Mouse (Mus musculus) limb, embryonic 13.5 days (tissue): ENCODE data around the gene Man2a2. TPM values are rescaled to one million over a fixed set of nuclear protein-coding genes. Genes with fewer than 3 reads are reported as not detected.
A peak's percentile ranks its signal among the peaks of the same experiment; 100 is the strongest.

Source experiments
- ATAC-seq: fragments of 200-750 bp; cut with Nextera tagmentation; 2 replicates; pipeline ENCODE4 v1.8.0; 2017; ENCODE audit warnings: low read depth, moderate number of reproducible peaks, moderate TSS enrichment; ENCODE audit not compliant: low FRiP score
- H3K27ac ChIP-seq: fragments of 300-500 bp; sonication (generic); 2 replicates; pipeline ENCODE4 v1.5.1; 2015; ENCODE audit warnings: inconsistent platforms, mild to moderate bottlenecking, moderate library complexity
- H3K27me3 ChIP-seq: fragments of 300-500 bp; sonication (generic); 2 replicates; pipeline ENCODE4 v1.6.1; 2015; ENCODE audit warnings: mild to moderate bottlenecking, inconsistent platforms
- H3K36me3 ChIP-seq: fragments of 300-500 bp; sonication (generic); 2 replicates; pipeline ENCODE4 v1.6.1; 2015; ENCODE audit warnings: inconsistent platforms, mild to moderate bottlenecking, moderate library complexity
- H3K4me1 ChIP-seq: fragments of 300-500 bp; sonication (generic); 2 replicates; pipeline ENCODE4 v1.6.1; 2015; ENCODE audit warnings: inconsistent platforms
- H3K4me2 ChIP-seq: fragments of 300-500 bp; sonication (generic); replicated peaks from 2 replicates; pipeline ENCODE4 v1.6.1; 2015; ENCODE audit warnings: inconsistent platforms, mild to moderate bottlenecking, moderate library complexity
- H3K4me3 ChIP-seq: fragments of 300-500 bp; sonication (generic); 2 replicates; pipeline ENCODE4 v1.5.1; 2015; ENCODE audit warnings: moderate library complexity, mild to moderate bottlenecking, inconsistent platforms
- H3K9ac ChIP-seq: fragments of 300-500 bp; sonication (generic); 2 replicates; pipeline ENCODE4 v1.6.1; 2015; ENCODE audit warnings: mild to moderate bottlenecking, inconsistent platforms
- H3K9me3 ChIP-seq: fragments of 300-500 bp; sonication (generic); 2 replicates; pipeline ENCODE4 v1.6.1; 2016; ENCODE audit warnings: inconsistent platforms
- WGBS: fragments of 180-500 bp; shearing (Covaris S2); methylation state at CpG from one replicate; pipeline ENCODE4 v1.1.7; 2015; 5-methylcytosine and 5-hydroxymethylcytosine counted together
- polyA plus RNA-seq: library from polyadenylated mRNA; unstranded; fragments of >200 nt; fragmentation: Nextera tagmentation; extraction: Ambion mirVana; gene quantifications from 2 replicates; pipeline ENCODE4 v1.2.1, GENCODE M21; 2015

The Man2a2 gene
- polyA plus RNA-seq = 22.0 and 24.4 TPM in 2 replicates

- ATAC-seq = peak; percentile 68
- no peaks in the 10 kb centered on the region for H3K9me3 ChIP-seq
- H3K9ac ChIP-seq = peak within 1 kb of the TSS; percentile 90
- H3K4me2 ChIP-seq = peak within 1 kb of the TSS; percentile 72
- H3K27me3 ChIP-seq = no peaks in the 10 kb centered on the region
- peak within 1 kb of the TSS; percentile 85 for H3K27ac ChIP-seq
- under 1% methylated on average over 72 of the region's 86 CpGs for WGBS
- peak within 1 kb of the TSS; percentile 87 for H3K4me3 ChIP-seq
- peaks cover 16% of the 10 kb centered on the region for H3K4me1 ChIP-seq
- H3K36me3 ChIP-seq = peaks cover 25% of the 10 kb centered on the region
These were observed at the start of gene Man2a2 for GRCm38 (mm10) chr7:80371041-80371751. Gene Man2a2, minus strand, starts transcription at chr7:80371375.

GRCm38 (mm10) chr7:80420586-80420985, 49.4 kb upstream of the Man2a2 start:
- Histone ChIP-seq H3K4me2 (no peak overlapping the region), H3K4me1 (0 out of 2 replicates have a peak, but pooled peaks cover 10% of the 10 kb centered on the region), H3K9ac (no peak overlapping the region), H3K4me3 (no peak overlapping the region), H3K36me3 (no peaks in the 10 kb centered on the region), H3K9me3 (no peaks in the 10 kb centered on the region), H3K27ac (no peak overlapping the region), H3K27me3 (no peaks in the 10 kb centered on the region)
- WGBS = 81% methylated on average over 4 of the region's 4 CpGs
- ATAC-seq = no peak

- H3K36me3 ChIP-seq = no peaks in the 10 kb centered on the region
- H3K4me1 ChIP-seq = 0 out of 2 replicates have a peak, but pooled peaks cover 10% of the 10 kb centered on the region
- H3K27me3 ChIP-seq = no peaks in the 10 kb centered on the region
- no peak overlapping the region for H3K9ac ChIP-seq
- no peak overlapping the region for H3K27ac ChIP-seq
- ATAC-seq = no peak
- WGBS = 65% methylated on average over 3 of the region's 3 CpGs
- H3K9me3 ChIP-seq = no peaks in the 10 kb centered on the region
- H3K4me2 ChIP-seq = no peak overlapping the region
- no peak overlapping the region for H3K4me3 ChIP-seq
These were observed 48.1 kb upstream of the Man2a2 start for GRCm38 (mm10) chr7:80419278-80419677.

GRCm38 (mm10) chr7:80418036-80418435, 46.9 kb upstream of the Man2a2 start:
- Histone ChIP-seq H3K4me2 (no peak overlapping the region), H3K4me3 (no peak overlapping the region), H3K36me3 (no peaks in the 10 kb centered on the region), H3K27me3 (no peaks in the 10 kb centered on the region), H3K4me1 (0 out of 2 replicates have a peak, but pooled peaks cover 5% of the 10 kb centered on the region), H3K9me3 (no peaks in the 10 kb centered on the region), H3K27ac (no peak overlapping the region), H3K9ac (no peak overlapping the region)
- ATAC-seq = no peak
- WGBS = 86% methylated on average over 3 of the region's 3 CpGs

- no peaks in the 10 kb centered on the region for H3K9me3 ChIP-seq
- no peak overlapping the region for H3K4me3 ChIP-seq
- H3K4me1 ChIP-seq = 0 out of 2 replicates have a peak, but pooled peaks cover under 1% of the 10 kb centered on the region
- ATAC-seq = no peak
- H3K9ac ChIP-seq = no peak overlapping the region
- no peak overlapping the region for H3K27ac ChIP-seq
- no peaks in the 10 kb centered on the region for H3K27me3 ChIP-seq
- no peaks in the 10 kb centered on the region for H3K36me3 ChIP-seq
- no peak overlapping the region for H3K4me2 ChIP-seq
These were observed 46.4 kb upstream of the Man2a2 start for GRCm38 (mm10) chr7:80417601-80418000.

- no peak for ATAC-seq
- H3K4me3 ChIP-seq = no peak overlapping the region
- no peaks in the 10 kb centered on the region for H3K9me3 ChIP-seq
- H3K27ac ChIP-seq = no peak overlapping the region
- WGBS = 86% methylated on average over 7 of the region's 7 CpGs
- no peak overlapping the region for H3K9ac ChIP-seq
- H3K4me1 ChIP-seq = no peaks in the 10 kb centered on the region
- no peak overlapping the region for H3K4me2 ChIP-seq
- no peaks in the 10 kb centered on the region for H3K36me3 ChIP-seq
- no peaks in the 10 kb centered on the region for H3K27me3 ChIP-seq
These were observed 45.8 kb upstream of the Man2a2 start for GRCm38 (mm10) chr7:80416969-80417368.

- WGBS = 71% methylated on average over 7 of the region's 7 CpGs
- H3K27ac ChIP-seq = no peak overlapping the region
- H3K4me2 ChIP-seq = no peak overlapping the region
- ATAC-seq = no peak; the same call in 1 of the 2 replicates
- no peaks in the 10 kb centered on the region for H3K9me3 ChIP-seq
- no peak overlapping the region for H3K9ac ChIP-seq
- H3K27me3 ChIP-seq = no peaks in the 10 kb centered on the region
- no peak overlapping the region for H3K4me3 ChIP-seq
- H3K4me1 ChIP-seq = no peaks in the 10 kb centered on the region
- H3K36me3 ChIP-seq = no peaks in the 10 kb centered on the region
These were observed 43.2 kb upstream of the Man2a2 start for GRCm38 (mm10) chr7:80414303-80414855.

GRCm38 (mm10) chr7:80413512-80414302, 42.5 kb upstream of the Man2a2 start:
- Histone ChIP-seq H3K4me1 (no peaks in the 10 kb centered on the region), H3K9ac (no peak overlapping the region), H3K4me3 (no peak overlapping the region), H3K4me2 (no peak overlapping the region), H3K9me3 (no peaks in the 10 kb centered on the region), H3K36me3 (no peaks in the 10 kb centered on the region), H3K27me3 (no peaks in the 10 kb centered on the region), H3K27ac (no peak overlapping the region)
- ATAC-seq = no peak
- WGBS = 82% methylated on average over 9 of the region's 9 CpGs

GRCm38 (mm10) chr7:80412781-80413180, 41.6 kb upstream of the Man2a2 start:
- H3K9ac ChIP-seq = no peak overlapping the region
- no peak for ATAC-seq
- no peaks in the 10 kb centered on the region for H3K36me3 ChIP-seq
- no peak overlapping the region for H3K4me2 ChIP-seq
- H3K4me3 ChIP-seq = no peak overlapping the region
- H3K9me3 ChIP-seq = no peaks in the 10 kb centered on the region
- no peak overlapping the region for H3K27ac ChIP-seq
- H3K4me1 ChIP-seq = peaks cover 1% of the 10 kb centered on the region; the same call in 1 of the 2 replicates
- 53% methylated on average over 5 of the region's 5 CpGs for WGBS
- no peaks in the 10 kb centered on the region for H3K27me3 ChIP-seq

- Histone ChIP-seq H3K27ac (no peak overlapping the region), H3K4me3 (no peak overlapping the region), H3K36me3 (no peaks in the 10 kb centered on the region), H3K9me3 (no peaks in the 10 kb centered on the region), H3K4me2 (no peak overlapping the region), H3K27me3 (no peaks in the 10 kb centered on the region), H3K9ac (no peak overlapping the region), H3K4me1 (peaks cover 6% of the 10 kb centered on the region; the same call in 1 of the 2 replicates)
- no peak for ATAC-seq
- 59% methylated on average over 10 of the region's 10 CpGs for WGBS
These were observed 41.1 kb upstream of the Man2a2 start for GRCm38 (mm10) chr7:80412279-80412678.

GRCm38 (mm10) chr7:80410380-80410779, 39.2 kb upstream of the Man2a2 start:
- Histone ChIP-seq H3K27ac (no peak overlapping the region), H3K27me3 (0 out of 2 replicates have a peak, but pooled peaks cover 8% of the 10 kb centered on the region), H3K4me3 (no peak overlapping the region), H3K4me2 (no peak overlapping the region), H3K9ac (no peak overlapping the region), H3K9me3 (no peaks in the 10 kb centered on the region), H3K36me3 (no peaks in the 10 kb centered on the region), H3K4me1 (peaks cover 7% of the 10 kb centered on the region; the same call in 1 of the 2 replicates)
- WGBS = 72% methylated on average over 9 of the region's 9 CpGs
- ATAC-seq = 0 out of 2 replicates have a peak, but pooled peaks have one; percentile 32

- no peak overlapping the region for H3K4me3 ChIP-seq
- H3K27me3 ChIP-seq = 0 out of 2 replicates have a peak, but pooled peaks cover 15% of the 10 kb centered on the region
- H3K27ac ChIP-seq = no peak overlapping the region
- 71% methylated on average over 9 of the region's 9 CpGs for WGBS
- no peak overlapping the region for H3K4me2 ChIP-seq
- H3K9ac ChIP-seq = no peak overlapping the region
- no peak for ATAC-seq
- H3K9me3 ChIP-seq = no peaks in the 10 kb centered on the region
- H3K36me3 ChIP-seq = no peaks in the 10 kb centered on the region
- peaks cover 12% of the 10 kb centered on the region for H3K4me1 ChIP-seq
These were observed 36.5 kb upstream of the Man2a2 start for GRCm38 (mm10) chr7:80407712-80408111.
